Mouse (Mus musculus) hindbrain, embryonic 10.5 days (tissue): ENCODE results near the gene Dok5. TPM values are rescaled to one million over a fixed set of nuclear protein-coding genes. Genes with fewer than 3 reads are reported as not detected.

Experiments used
- DNase-seq: peaks from one replicate; pipeline ENCODE4 v3.0.0-alpha.2; 2017; ENCODE audit warnings: low spot score
- H3K27ac ChIP-seq: fragments of 300-500 bp; sonication (generic); 2 replicates; pipeline ENCODE4 v1.5.1; 2016; ENCODE audit warnings: mild to moderate bottlenecking, moderate library complexity
- H3K27me3 ChIP-seq: fragments of 300-500 bp; sonication (generic); 2 replicates; pipeline ENCODE4 v1.6.1; 2016; ENCODE audit warnings: mild to moderate bottlenecking; ENCODE audit not compliant: poor library complexity, insufficient read depth, severe bottlenecking
- H3K36me3 ChIP-seq: fragments of 300-500 bp; sonication (generic); 2 replicates; pipeline ENCODE4 v1.6.1; 2016; ENCODE audit warnings: mild to moderate bottlenecking, moderate library complexity
- H3K4me1 ChIP-seq: fragments of 300-500 bp; sonication (generic); replicated peaks from 2 replicates; pipeline ENCODE4 v1.6.1; 2016; ENCODE audit warnings: mild to moderate bottlenecking
- H3K4me3 ChIP-seq: fragments of 300-500 bp; sonication (generic); 2 replicates; pipeline ENCODE4 v1.5.1; 2016; ENCODE audit warnings: mild to moderate bottlenecking, moderate library complexity
- H3K9me3 ChIP-seq: fragments of 300-500 bp; sonication (generic); 2 replicates; pipeline ENCODE4 v1.6.1; 2016; ENCODE audit warnings: mild to moderate bottlenecking, moderate library complexity
- WGBS: fragments of 180-500 bp; shearing (Covaris S2); methylation state at CpG from one replicate; pipeline ENCODE4 v1.1.7; 2016; 5-methylcytosine and 5-hydroxymethylcytosine counted together
- polyA plus RNA-seq: library from polyadenylated mRNA; unstranded; fragments of >200 nt; fragmentation: Nextera tagmentation; extraction: Ambion mirVana; gene quantifications from 2 replicates; pipeline ENCODE4 v1.2.1, GENCODE M21; 2016

Dok5 gene
- polyA plus RNA-seq, 1 experiment from 2014 or later, result 12.7 TPM

- Histone ChIP-seq H3K4me1 (peaks cover 7% of the 10 kb centered on the region), H3K27me3 (peaks cover 8% of the 10 kb centered on the region), H3K27ac (no peak overlapping the region), H3K4me3 (no peak overlapping the region), H3K36me3 (no peaks in the 10 kb centered on the region), H3K9me3 (no peaks in the 10 kb centered on the region)
- WGBS, result 85% methylated on average over 5 of the region's 5 CpGs
- DNase-seq, result no peak
Observed at GRCm38 (mm10) chr2:170725796-170726195, 5.8 kb upstream of the Dok5 start.

- Histone ChIP-seq H3K27ac (no peak overlapping the region), H3K4me3 (no peak overlapping the region), H3K9me3 (no peaks in the 10 kb centered on the region), H3K36me3 (no peaks in the 10 kb centered on the region), H3K27me3 (peaks cover 21% of the 10 kb centered on the region), H3K4me1 (peaks cover 20% of the 10 kb centered on the region)
- no peak for DNase-seq
- WGBS, result 37% methylated on average over 6 of the region's 6 CpGs
Observed at GRCm38 (mm10) chr2:170726996-170727710, 4.5 kb upstream of the Dok5 start.

- Histone ChIP-seq H3K4me1 (peaks cover 26% of the 10 kb centered on the region), H3K36me3 (no peaks in the 10 kb centered on the region), H3K27me3 (peaks cover 30% of the 10 kb centered on the region), H3K9me3 (no peaks in the 10 kb centered on the region), H3K27ac (no peak overlapping the region), H3K4me3 (no peak overlapping the region)
- WGBS, result 89% methylated on average over 9 of the region's 9 CpGs
- DNase-seq, result no peak
Observed at GRCm38 (mm10) chr2:170728864-170729263, 2.7 kb upstream of the Dok5 start.

- Histone ChIP-seq H3K27ac (no peak overlapping the region), H3K36me3 (no peaks in the 10 kb centered on the region), H3K27me3 (peaks cover 30% of the 10 kb centered on the region), H3K4me3 (no peak overlapping the region), H3K4me1 (peaks cover 32% of the 10 kb centered on the region), H3K9me3 (no peaks in the 10 kb centered on the region)
- no peak for DNase-seq
- 39% methylated on average over 2 of the region's 2 CpGs for WGBS
Observed at GRCm38 (mm10) chr2:170729661-170730060, 1.9 kb upstream of the Dok5 start.

- 92% methylated on average over 8 of the region's 8 CpGs for WGBS
- no peak for DNase-seq
- no peaks in the 10 kb centered on the region for H3K36me3 ChIP-seq
- peaks cover 32% of the 10 kb centered on the region for H3K4me1 ChIP-seq
- no peak overlapping the region for H3K4me3 ChIP-seq
- H3K9me3 ChIP-seq, result no peaks in the 10 kb centered on the region
- no peak overlapping the region for H3K27ac ChIP-seq
- H3K27me3 ChIP-seq, result peaks cover 30% of the 10 kb centered on the region
Observed at GRCm38 (mm10) chr2:170730136-170730535, 1.5 kb upstream of the Dok5 start.

- Histone ChIP-seq H3K4me1 (peaks cover 32% of the 10 kb centered on the region), H3K36me3 (no peaks in the 10 kb centered on the region), H3K9me3 (no peaks in the 10 kb centered on the region), H3K27ac (peak overlapping the region; percentile 87), H3K27me3 (peaks cover 30% of the 10 kb centered on the region), H3K4me3 (peak overlapping the region; percentile 66)
- WGBS, result 64% methylated on average over 13 of the region's 13 CpGs
- no peak for DNase-seq
Observed at GRCm38 (mm10) chr2:170730781-170731180, 826 bp upstream of the Dok5 start.

GRCm38 (mm10) chr2:170731205-170731604 is 402 bp upstream of the Dok5 start:
- Histone ChIP-seq H3K27me3 (peaks cover 30% of the 10 kb centered on the region), H3K9me3 (no peaks in the 10 kb centered on the region), H3K27ac (peak overlapping the region; percentile 87), H3K4me3 (peak overlapping the region; percentile 66), H3K36me3 (no peaks in the 10 kb centered on the region), H3K4me1 (peaks cover 32% of the 10 kb centered on the region)
- 19% methylated on average over 6 of the region's 6 CpGs for WGBS
- DNase-seq, result peak; percentile 5

GRCm38 (mm10) chr2:170733671-170734070 is 2.1 kb downstream of the Dok5 start:
- peaks cover 30% of the 10 kb centered on the region for H3K27me3 ChIP-seq
- H3K27ac ChIP-seq, result no peak overlapping the region
- H3K36me3 ChIP-seq, result no peaks in the 10 kb centered on the region
- H3K4me1 ChIP-seq, result peaks cover 27% of the 10 kb centered on the region
- no peak overlapping the region for H3K4me3 ChIP-seq
- WGBS, result 65% methylated on average over 1 of the region's 1 CpGs
- H3K9me3 ChIP-seq, result no peaks in the 10 kb centered on the region
- DNase-seq, result no peak

- H3K27me3 ChIP-seq, result peaks cover 30% of the 10 kb centered on the region
- no peaks in the 10 kb centered on the region for H3K36me3 ChIP-seq
- 51% methylated on average over 3 of the region's 3 CpGs for WGBS
- H3K4me1 ChIP-seq, result peaks cover 30% of the 10 kb centered on the region
- H3K27ac ChIP-seq, result no peak overlapping the region
- H3K9me3 ChIP-seq, result no peaks in the 10 kb centered on the region
- no peak for DNase-seq
- H3K4me3 ChIP-seq, result no peak overlapping the region
Observed at GRCm38 (mm10) chr2:170734446-170734845, 2.8 kb downstream of the Dok5 start.

- Histone ChIP-seq H3K27ac (no peak overlapping the region), H3K4me1 (peaks cover 17% of the 10 kb centered on the region), H3K27me3 (no peaks in the 10 kb centered on the region), H3K9me3 (no peaks in the 10 kb centered on the region), H3K36me3 (no peaks in the 10 kb centered on the region), H3K4me3 (no peak overlapping the region)
- no peak for DNase-seq
- WGBS, result 90% methylated on average over 9 of the region's 9 CpGs
Observed at GRCm38 (mm10) chr2:170738446-170738845, 6.8 kb downstream of the Dok5 start.

GRCm38 (mm10) chr2:170738891-170739290 is 7.3 kb downstream of the Dok5 start:
- H3K27me3 ChIP-seq, result no peaks in the 10 kb centered on the region
- H3K9me3 ChIP-seq, result no peaks in the 10 kb centered on the region
- peak overlapping the region; percentile 59; the same call in 1 of the 2 replicates for H3K27ac ChIP-seq
- H3K36me3 ChIP-seq, result no peaks in the 10 kb centered on the region
- H3K4me1 ChIP-seq, result peaks cover 17% of the 10 kb centered on the region
- no peak for DNase-seq
- WGBS, result 91% methylated on average over 9 of the region's 9 CpGs
- H3K4me3 ChIP-seq, result no peak overlapping the region

GRCm38 (mm10) chr2:170739713-170740365 is 8.2 kb downstream of the Dok5 start:
- DNase-seq, result no peak
- Histone ChIP-seq H3K27ac (peak overlapping the region; percentile 59), H3K36me3 (no peaks in the 10 kb centered on the region), H3K4me1 (peaks cover 16% of the 10 kb centered on the region), H3K9me3 (no peaks in the 10 kb centered on the region), H3K4me3 (no peak overlapping the region), H3K27me3 (no peaks in the 10 kb centered on the region)
- WGBS, result 68% methylated on average over 8 of the region's 8 CpGs

GRCm38 (mm10) chr2:170743521-170743920 is 11.9 kb downstream of the Dok5 start:
- no peak overlapping the region for H3K4me3 ChIP-seq
- peaks cover 4% of the 10 kb centered on the region; the same call in 1 of the 2 replicates for H3K9me3 ChIP-seq
- no peak for DNase-seq
- no peaks in the 10 kb centered on the region for H3K27me3 ChIP-seq
- no peaks in the 10 kb centered on the region for H3K36me3 ChIP-seq
- no peak overlapping the region for H3K27ac ChIP-seq
- peaks cover 18% of the 10 kb centered on the region for H3K4me1 ChIP-seq
- WGBS, result 87% methylated on average over 2 of the region's 2 CpGs
